Mouse (Mus musculus) heart, adult 2 months (tissue): ENCODE measurements around the gene Mcmbp. TPM values are rescaled to one million over a fixed set of nuclear protein-coding genes. Genes with fewer than 3 reads are reported as not detected.
"Not testable (repeated sequence)": the region's sequence is repeated elsewhere in the genome, so short reads cannot be mapped to it uniquely, and the experiment has no call there.

Source experiments
- DNase-seq, 2 experiments: peaks; one replicate each; pipeline ENCODE4 v3.0.0; 2021
- H3K27ac ChIP-seq: fragments of 200-600 bp; 2 replicates; pipeline ENCODE4 v1.8.1; 2022
- H3K27me3 ChIP-seq: fragments of 200-500 bp; 2 replicates; pipeline ENCODE4 v1.6.1; 2012; ENCODE audit warnings: mild to moderate bottlenecking, low read length, inconsistent platforms, mixed read lengths; ENCODE audit not compliant: control insufficient read depth, insufficient read depth
- H3K36me3 ChIP-seq: fragments of 200-500 bp; 2 replicates; pipeline ENCODE4 v1.6.1; 2012; ENCODE audit warnings: low read length, inconsistent platforms; ENCODE audit not compliant: control insufficient read depth, insufficient read depth
- H3K4me1 ChIP-seq: fragments of 200-500 bp; 2 replicates; pipeline ENCODE4 v1.6.1; 2011; ENCODE audit warnings: low read length; ENCODE audit not compliant: control insufficient read depth, insufficient read depth
- H3K4me3 ChIP-seq: fragments of 200-600 bp; 2 replicates; pipeline ENCODE4 v1.8.1; 2022
- H3K79me2 ChIP-seq: fragments of 200-500 bp; replicated peaks from 2 replicates; pipeline ENCODE4 v1.6.1; 2012; ENCODE audit warnings: mild to moderate bottlenecking, inconsistent platforms, low read length, moderate library complexity, mixed read lengths; ENCODE audit not compliant: control insufficient read depth, insufficient read depth
- H3K9ac ChIP-seq: fragments of 200-500 bp; 2 replicates; pipeline ENCODE4 v1.6.1; 2012; ENCODE audit warnings: low read depth, mild to moderate bottlenecking, control low read depth, inconsistent platforms, low read length, mixed read lengths
- CTCF ChIP-seq: fragments of 200-600 bp; IDR thresholded peaks from 2 replicates; pipeline ENCODE4 v1.8.1; 2022; ENCODE audit warnings: antibody characterized with exemption, mild to moderate bottlenecking, moderate library complexity
- EP300 ChIP-seq: fragments of 200-500 bp; IDR thresholded peaks from 2 replicates; pipeline ENCODE4 v1.6.1; 2011; ENCODE audit warnings: low read depth, low read length, control low read depth; ENCODE audit not compliant: insufficient read depth
- POLR2A ChIP-seq: fragments of 200-500 bp; IDR thresholded peaks from 2 replicates; pipeline ENCODE4 v1.6.1; 2011; ENCODE audit warnings: mild to moderate bottlenecking, low read depth, low read length, control low read depth; ENCODE audit not compliant: insufficient read depth
- WGBS: fragments of 180-500 bp; shearing (Covaris S2); methylation state at CpG from one replicate; pipeline ENCODE4 v1.1.7; 2018; 5-methylcytosine and 5-hydroxymethylcytosine counted together
- intact Hi-C: fragments of 180-260 bp; cut with DNase I; formaldehyde crosslinking; loops from one replicate; pipeline ENCODE4 v1.15.1; 2025
- polyA plus RNA-seq: library from polyadenylated mRNA; depleted of rRNA; stranded (reverse); fragments of >200 nt; gene quantifications from 2 replicates; pipeline ENCODE4 v1.2.3, GENCODE M21; 2012
- total RNA-seq, 2 experiments: library from RNA; stranded (reverse); gene quantifications; 2 replicates each; pipeline ENCODE4 v1.2.3; 2021

Mcmbp gene
- total and polyA plus RNA-seq, 3 experiments: 14.0 to 25.2 (median 23.7) TPM

DNA sequence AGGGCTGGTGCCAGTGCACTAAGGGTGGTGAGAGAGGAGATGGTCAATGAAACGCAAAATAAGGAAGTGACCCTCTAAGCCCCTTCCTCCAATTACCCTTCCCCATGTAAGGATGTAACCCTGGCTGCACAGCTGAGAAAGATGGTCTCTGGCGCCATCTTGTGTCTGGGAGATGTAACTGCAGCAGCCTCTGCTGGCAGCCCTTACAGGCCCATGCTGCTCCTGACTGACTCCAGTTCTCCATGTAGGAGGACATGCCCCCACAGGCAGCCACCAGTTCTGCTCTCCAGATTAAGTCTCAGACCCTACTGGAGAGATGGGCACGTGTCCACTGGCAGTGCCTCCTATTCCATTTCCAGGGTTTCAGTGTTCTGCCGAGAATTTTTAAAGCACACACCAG, 34.6 kb downstream of the Mcmbp start:
- 19% methylated on average over 4 of the region's 4 CpGs for WGBS
- H3K36me3 ChIP-seq: no peaks in the 10 kb centered on the region
- intact Hi-C loops: loop anchor here (1.0 to 10.0 kb wide), 3 partner anchors 231 to 458 kb away; partner anchors contain the start of gene Tgfb1i1

DNA sequence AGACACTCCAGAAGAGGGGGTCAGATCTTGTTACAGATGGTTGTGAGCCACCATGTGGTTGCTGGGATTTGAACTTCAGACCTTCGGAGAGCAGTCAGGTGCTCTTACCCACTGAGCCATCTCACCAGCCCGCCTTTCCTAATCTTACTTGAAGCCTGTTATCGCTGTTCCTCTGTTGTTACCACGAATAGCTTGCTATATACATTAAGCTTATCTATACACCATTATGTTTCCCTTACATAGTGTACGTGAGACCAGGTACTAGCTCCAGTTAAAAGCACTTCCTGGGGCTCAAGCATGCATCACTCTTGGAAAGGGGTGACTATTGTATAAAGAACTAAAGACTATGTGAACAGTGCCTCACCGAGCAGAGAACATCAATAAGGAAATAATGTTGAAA, 40.3 kb downstream of the Mcmbp start:
- WGBS: 77% methylated on average over 6 of the region's 6 CpGs
- H3K4me1 ChIP-seq, H3K4me3 ChIP-seq, H3K9ac ChIP-seq, H3K27ac ChIP-seq, DNase-seq, H3K79me2 ChIP-seq, H3K36me3 ChIP-seq, H3K27me3 ChIP-seq: not testable (repeated sequence)
- intact Hi-C loops: loop anchor here (10.0 kb wide), 1 partner anchor 345 kb away; no protein-coding TSS in a partner anchor

More for the DNA sequence above, 34.6 kb downstream of the Mcmbp start:
- Histone ChIP-seq H3K9ac (no peak overlapping the region), H3K4me1 (no peaks in the 10 kb centered on the region), H3K79me2 (no peaks in the 10 kb centered on the region), H3K4me3 (no peak overlapping the region), H3K27me3 (no peaks in the 10 kb centered on the region), H3K27ac (no peak overlapping the region)
- peak; percentile 66 to 78 for DNase-seq
- TF ChIP-seq POLR2A: no peak
- peak; percentile 80 for TF ChIP-seq EP300
- TF ChIP-seq CTCF: no peak

DNA sequence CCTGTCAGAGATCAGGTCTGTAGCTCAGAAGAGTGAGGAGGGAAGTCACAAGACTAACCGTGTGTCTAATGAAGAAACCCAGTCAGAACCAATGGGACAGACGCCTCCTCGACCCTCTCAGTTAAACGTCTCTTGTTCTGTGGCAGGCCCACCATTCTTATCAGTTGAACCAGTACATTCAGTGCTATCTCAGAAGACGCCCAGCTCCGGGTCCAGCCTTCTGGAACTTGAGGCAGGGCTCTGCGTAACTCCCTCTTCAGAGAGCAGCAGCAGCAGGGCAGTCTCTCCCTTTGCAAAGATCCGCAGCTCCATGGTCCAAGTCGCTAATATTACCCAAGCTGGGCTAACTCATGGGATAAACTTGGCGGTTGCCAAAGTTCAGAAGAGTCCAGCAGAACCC, 45.4 kb downstream of the Mcmbp start:
- no peaks in the 10 kb centered on the region for H3K4me1 ChIP-seq
- H3K27ac ChIP-seq: no peak overlapping the region
- H3K9ac ChIP-seq: no peak overlapping the region
- WGBS: 74% methylated on average over 10 of the region's 10 CpGs
- no peaks in the 10 kb centered on the region; the same call in 1 of the 2 replicates for H3K36me3 ChIP-seq
- no peak overlapping the region for H3K4me3 ChIP-seq
- intact Hi-C loops: no loop called here
- TF ChIP-seq POLR2A (no peak), EP300 (no peak), CTCF (no peak)
- no peaks in the 10 kb centered on the region for H3K79me2 ChIP-seq
- no peak for DNase-seq
- H3K27me3 ChIP-seq: no peaks in the 10 kb centered on the region

DNA sequence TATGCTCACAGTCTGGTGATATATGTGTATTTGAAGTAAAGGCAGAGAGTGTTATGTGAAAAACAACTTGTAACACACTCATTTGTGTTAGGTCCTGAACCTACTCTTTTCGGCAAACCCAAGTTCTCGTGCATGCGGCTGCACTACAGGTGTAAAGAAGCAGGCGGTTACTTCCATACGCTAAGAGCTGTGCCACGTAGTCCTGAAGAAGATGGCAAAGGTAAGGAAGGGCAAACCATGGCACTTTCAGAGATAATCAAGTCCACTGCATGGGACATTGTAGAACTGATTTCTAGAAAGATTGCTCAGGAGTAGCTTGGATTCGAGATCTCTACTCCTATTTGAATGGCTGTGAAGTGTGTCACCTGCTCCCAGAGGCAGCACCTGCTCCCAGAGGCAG, 48.1 kb downstream of the Mcmbp start:
- TF ChIP-seq CTCF: no peak
- TF ChIP-seq POLR2A: no peak
- TF ChIP-seq EP300: no peak
- intact Hi-C loops: no loop called here

DNA sequence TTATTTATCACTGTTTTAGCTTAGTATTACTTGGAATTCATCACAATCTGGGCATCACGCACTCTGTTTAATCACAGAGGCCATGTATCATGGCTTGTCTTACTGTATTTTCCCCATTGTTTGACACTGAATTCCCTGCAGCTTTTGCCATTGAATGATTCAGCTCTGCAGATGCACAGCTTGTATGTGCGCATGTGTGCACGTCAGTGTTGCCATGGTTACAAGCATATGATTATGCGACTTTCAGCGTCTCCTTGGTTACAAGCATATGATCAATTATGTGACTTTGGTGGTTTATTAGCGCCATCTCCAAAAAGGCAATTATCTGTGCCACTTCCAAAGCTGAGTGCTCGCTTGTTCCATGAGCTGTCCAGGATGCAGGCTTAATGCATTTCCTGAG, 49.5 kb downstream of the Mcmbp start:
- intact Hi-C loops: loop anchor here (1.0 kb wide), 2 partner anchors 127 to 216 kb away; no protein-coding TSS in a partner anchor
- 66% methylated on average over 7 of the region's 7 CpGs for WGBS
- TF ChIP-seq POLR2A: no peak
- TF ChIP-seq EP300: no peak
- no peak for TF ChIP-seq CTCF
- Histone ChIP-seq H3K27me3 (no peaks in the 10 kb centered on the region), H3K4me1 (no peaks in the 10 kb centered on the region), H3K9ac (no peak overlapping the region), H3K4me3 (no peak overlapping the region), H3K79me2 (no peaks in the 10 kb centered on the region), H3K36me3 (no peaks in the 10 kb centered on the region; the same call in 1 of the 2 replicates), H3K27ac (no peak overlapping the region)
- DNase-seq: no peak

More for the DNA sequence above, 48.1 kb downstream of the Mcmbp start:
- Histone ChIP-seq H3K9ac (no peak overlapping the region), H3K4me3 (no peak overlapping the region), H3K27me3 (no peaks in the 10 kb centered on the region), H3K27ac (no peak overlapping the region), H3K36me3 (no peaks in the 10 kb centered on the region; the same call in 1 of the 2 replicates), H3K4me1 (no peaks in the 10 kb centered on the region), H3K79me2 (no peaks in the 10 kb centered on the region)
- DNase-seq: no peak
- 90% methylated on average over 7 of the region's 7 CpGs for WGBS

DNA sequence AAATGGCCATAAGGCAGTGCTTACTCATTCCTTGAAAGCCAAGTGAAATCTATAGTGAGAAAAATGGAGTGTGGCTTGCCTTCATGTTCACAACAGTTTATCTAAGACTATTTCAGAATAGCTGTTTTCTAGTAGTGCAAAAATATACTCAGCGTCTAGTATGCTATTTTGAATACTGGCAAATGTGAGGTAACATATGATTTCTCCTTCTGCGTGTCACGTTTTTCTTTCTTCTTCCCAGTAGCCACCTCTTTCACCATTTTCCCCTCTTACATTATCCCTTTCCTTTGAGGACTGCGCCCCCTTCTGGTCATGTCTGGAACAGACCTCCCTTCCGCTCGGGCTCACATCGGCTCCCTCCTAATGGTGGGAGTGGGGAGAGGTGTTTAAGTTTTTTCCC, 50.2 kb downstream of the Mcmbp start:
- no peak overlapping the region for H3K27ac ChIP-seq
- peak; percentile 76 to 90 for DNase-seq
- no peak overlapping the region for H3K9ac ChIP-seq
- H3K4me1 ChIP-seq: no peaks in the 10 kb centered on the region
- no peak overlapping the region for H3K4me3 ChIP-seq
- no peaks in the 10 kb centered on the region for H3K27me3 ChIP-seq
- TF ChIP-seq CTCF: no peak; the same call in 1 of the 2 replicates
- TF ChIP-seq EP300: peak; percentile 87; the same call in 1 of the 2 replicates
- intact Hi-C loops: loop anchor here (1.0 kb wide), 2 partner anchors 127 to 216 kb away; no protein-coding TSS in a partner anchor
- H3K79me2 ChIP-seq: no peaks in the 10 kb centered on the region
- 14% methylated on average over 7 of the region's 7 CpGs for WGBS
- no peaks in the 10 kb centered on the region; the same call in 1 of the 2 replicates for H3K36me3 ChIP-seq
